In genomic region chr10:118820901-118821300, GRCm38 (mm10) we compare ENCODE assay signal across 8 mouse cellular contexts. TPM values are rescaled to one million over a fixed set of nuclear protein-coding genes. Genes with fewer than 3 reads are reported as not detected.
A peak's percentile ranks its signal among the peaks of the same experiment; 100 is the strongest.
DNase-seq lines count a peak whose midpoint lies in the region; ATAC-seq and TF ChIP-seq lines count a peak whose summit lies in the region.

No protein-coding gene starts in this region.

- no peak for DNase-seq in heart, adult 2 months
- peak; percentile 53 to 59 for DNase-seq in kidney, postnatal 4 days
- peak; percentile 78 for DNase-seq in lung, postnatal 10 days
- DNase-seq in right cerebral cortex, adult 18-20 months: peak; percentile 62
- DNase-seq in spleen, adult 18-20 months: no peak
- DNase-seq in adrenal gland, postnatal 25 days: no peak

- ATAC-seq in heart, embryonic 14.5 days (ENCODE audit: insufficient number of reproducible peaks, insufficient read depth, low FRiP score, low read depth): peak; percentile 73; the same call in 1 of the 2 replicates
- peak; percentile 92 for ATAC-seq in forebrain, embryonic 16.5 days

- H3K4me2 ChIP-seq in heart, embryonic 14.5 days (ENCODE audit: low read length): no peak overlapping the region
- no peak overlapping the region for H3K4me2 ChIP-seq in forebrain, embryonic 16.5 days (ENCODE audit: low read length)

- TF ChIP-seq POLR2A in heart, adult 2 months (IDR thresholded peaks at IDR 0.05; ENCODE audit: insufficient read depth, low read depth, low read length): no peak

- H3K9me3 ChIP-seq in heart, embryonic 14.5 days (ENCODE audit: control insufficient read depth, low read length): no peaks in the 10 kb centered on the region
- no peaks in the 10 kb centered on the region for H3K9me3 ChIP-seq in forebrain, embryonic 16.5 days (ENCODE audit: control insufficient read depth, low read length)

- no peaks in the 10 kb centered on the region for H3K36me3 ChIP-seq in heart, embryonic 14.5 days (ENCODE audit: control insufficient read depth, insufficient read depth, low read length)
- no peaks in the 10 kb centered on the region for H3K36me3 ChIP-seq in heart, adult 2 months (ENCODE audit: control insufficient read depth, insufficient read depth, low read length)
- H3K36me3 ChIP-seq in forebrain, embryonic 16.5 days (ENCODE audit: control insufficient read depth, insufficient read depth): no peaks in the 10 kb centered on the region

- H3K27me3 ChIP-seq in heart, embryonic 14.5 days (ENCODE audit: control insufficient read depth, insufficient read depth, low read length): no peaks in the 10 kb centered on the region
- no peaks in the 10 kb centered on the region for H3K27me3 ChIP-seq in heart, adult 2 months (ENCODE audit: control insufficient read depth, insufficient read depth, low read length)
- H3K27me3 ChIP-seq in forebrain, embryonic 16.5 days (replicated peaks; ENCODE audit: control insufficient read depth, insufficient read depth, low read length): no peaks in the 10 kb centered on the region

- H3K79me2 ChIP-seq in heart, adult 2 months (replicated peaks; ENCODE audit: control insufficient read depth, insufficient read depth, low read length): no peaks in the 10 kb centered on the region

- no peak overlapping the region for H3K4me3 ChIP-seq in heart, embryonic 14.5 days (ENCODE audit: control insufficient read depth in 1 of 2, insufficient read depth in 1 of 2, low read depth in 1 of 2, low read length in 2 of 2)
- no peak overlapping the region for H3K4me3 ChIP-seq in heart, adult 2 months
- H3K4me3 ChIP-seq in forebrain, embryonic 16.5 days (replicated peaks; ENCODE audit: low read length): no peak overlapping the region

- no peak overlapping the region for H3K9ac ChIP-seq in heart, embryonic 14.5 days (ENCODE audit: low read length)
- H3K9ac ChIP-seq in heart, adult 2 months (ENCODE audit: low read depth, low read length): no peak overlapping the region
- H3K9ac ChIP-seq in forebrain, embryonic 16.5 days (replicated peaks; ENCODE audit: low read depth, low read length): no peak overlapping the region

- TF ChIP-seq CTCF in heart, adult 2 months (IDR thresholded peaks at IDR 0.05): no peak

- 39% methylated on average over 7 of the region's 7 CpGs for WGBS in heart, embryonic 14.5 days
- WGBS in heart, adult 2 months: 47% methylated on average over 7 of the region's 7 CpGs
- 33% methylated on average over 7 of the region's 7 CpGs for WGBS in forebrain, embryonic 16.5 days

- no peak for TF ChIP-seq EP300 in heart, adult 2 months (IDR thresholded peaks at IDR 0.05; ENCODE audit: insufficient read depth, low read depth, low read length)

- no peak overlapping the region for H3K27ac ChIP-seq in heart, embryonic 14.5 days (replicated peaks in 1 of 2; ENCODE audit: control insufficient read depth in 1 of 2, insufficient read depth in 1 of 2, low read depth in 2 of 2, low read length in 2 of 2)
- H3K27ac ChIP-seq in heart, adult 2 months: no peak overlapping the region
- H3K27ac ChIP-seq in forebrain, embryonic 16.5 days (ENCODE audit: low read length): peak overlapping the region; percentile 38; the same call in 1 of the 2 replicates

- H3K4me1 ChIP-seq in heart, embryonic 14.5 days (ENCODE audit: control insufficient read depth in 2 of 2, insufficient read depth in 2 of 2, low read length in 2 of 2): 0 out of 4 replicates have a peak, but pooled peaks cover 0 to 3% of the 10 kb centered on the region in 2 experiments
- no peaks in the 10 kb centered on the region for H3K4me1 ChIP-seq in heart, adult 2 months (ENCODE audit: control insufficient read depth, insufficient read depth, low read length)
- peaks cover 21% of the 10 kb centered on the region for H3K4me1 ChIP-seq in forebrain, embryonic 16.5 days (replicated peaks; ENCODE audit: control insufficient read depth, insufficient read depth, low read length)

- intact Hi-C loops in heart, adult 2 months (cut with DNase I): no loop called here

RNA-seq across cellular contexts. Expression of gene Dyrk2, which starts 49.1 kb away (rescaled TPM):
- 15.3 and 16.0 TPM in 2 replicates for polyA plus RNA-seq in heart, embryonic 14.5 days (2014; fragmentation: Nextera tagmentation; extraction: Ambion mirVana)
- total RNA-seq in heart, adult 2 months (2021): 10 to 100 TPM; 32.4 to 42.1 TPM
- polyA plus RNA-seq in heart, adult 2 months (2012; rRNA removed): 12.1 and 23.2 TPM in 2 replicates
- polyA plus RNA-seq in forebrain, embryonic 16.5 days (2015; fragmentation: Nextera tagmentation; extraction: Ambion mirVana): 16.4 and 17.6 TPM in 2 replicates
- total RNA-seq in adrenal gland, postnatal 25 days (2021): 43.4 and 52.2 TPM in 2 replicates

Comparison
In these comparisons a context has a peak if more than half of its experiments do, and no peak if none do; other contexts are left out.
1. DNase-seq: peak in kidney, postnatal 4 days (2 of 2), lung, postnatal 10 days (single experiment) and right cerebral cortex, adult 18-20 months (single experiment); none in heart, adult 2 months (0 of 2), spleen, adult 18-20 months (0 of 2) and adrenal gland, postnatal 25 days (single experiment).